Mouse (Mus musculus) splenic B cell, adult 2 months (primary cell): ENCODE results near the gene Myl6b.

Experiments used
- DNase-seq: peaks from one replicate; pipeline ENCODE4 v3.0.0-alpha.2; 2011; ENCODE audit warnings: low read depth, low spot score
- H3K27me3 ChIP-seq: 2 replicates; pipeline ENCODE4 v1.6.1; 2012; ENCODE audit warnings: mild to moderate bottlenecking, low read length, moderate library complexity, mixed read lengths; ENCODE audit not compliant: control insufficient read depth, poor library complexity, insufficient read depth, severe bottlenecking
- H3K36me3 ChIP-seq: 2 replicates; pipeline ENCODE4 v1.6.1; 2012; ENCODE audit warnings: mild to moderate bottlenecking, low read length, moderate library complexity, mixed read lengths; ENCODE audit not compliant: control insufficient read depth, poor library complexity, insufficient read depth, severe bottlenecking

Myl6b gene

GRCm38 (mm10) chr10:128498590-128498989 is at the start of gene Myl6b:
Gene Myl6b, minus strand, starts transcription at chr10:128498685.
- H3K36me3 ChIP-seq: no peaks in the 10 kb centered on the region
- peak; percentile 98 for DNase-seq
- H3K27me3 ChIP-seq: no peaks in the 10 kb centered on the region

GRCm38 (mm10) chr10:128547361-128548032 is 49.0 kb upstream of the Myl6b start, which contains the start of gene Zc3h10:
Gene Zc3h10, minus strand, starts transcription at chr10:128547774.
- H3K27me3 ChIP-seq: no peaks in the 10 kb centered on the region
- DNase-seq: peak; percentile 99
- peaks cover 18% of the 10 kb centered on the region for H3K36me3 ChIP-seq

- no peaks in the 10 kb centered on the region for H3K27me3 ChIP-seq
- peaks cover 18% of the 10 kb centered on the region for H3K36me3 ChIP-seq
- no peak for DNase-seq
Measured at GRCm38 (mm10) chr10:128546787-128547186, 48.3 kb upstream of the Myl6b start.

- H3K36me3 ChIP-seq: peaks cover 18% of the 10 kb centered on the region
- DNase-seq: peak; percentile 64
- no peaks in the 10 kb centered on the region for H3K27me3 ChIP-seq
Measured at GRCm38 (mm10) chr10:128546361-128546760, 47.9 kb upstream of the Myl6b start.

GRCm38 (mm10) chr10:128545570-128545898 is 47.0 kb upstream of the Myl6b start:
- no peaks in the 10 kb centered on the region for H3K27me3 ChIP-seq
- peaks cover 18% of the 10 kb centered on the region for H3K36me3 ChIP-seq
- no peak for DNase-seq

GRCm38 (mm10) chr10:128544674-128545569 is 46.4 kb upstream of the Myl6b start:
- DNase-seq: no peak
- H3K27me3 ChIP-seq: no peaks in the 10 kb centered on the region

GRCm38 (mm10) chr10:128544151-128544657 is 45.7 kb upstream of the Myl6b start:
- peaks cover 18% of the 10 kb centered on the region for H3K36me3 ChIP-seq
- no peak for DNase-seq
- H3K27me3 ChIP-seq: no peaks in the 10 kb centered on the region

More at GRCm38 (mm10) chr10:128544674-128545569, 46.4 kb upstream of the Myl6b start:
- H3K36me3 ChIP-seq: peaks cover 18% of the 10 kb centered on the region

GRCm38 (mm10) chr10:128543100-128543499 is 44.6 kb upstream of the Myl6b start:
- Histone ChIP-seq H3K36me3 (peaks cover 18% of the 10 kb centered on the region), H3K27me3 (no peaks in the 10 kb centered on the region)
- DNase-seq: no peak

GRCm38 (mm10) chr10:128538340-128538870 is 39.9 kb upstream of the Myl6b start:
- Histone ChIP-seq H3K36me3 (no peaks in the 10 kb centered on the region; the same call in 1 of the 2 replicates), H3K27me3 (no peaks in the 10 kb centered on the region)
- no peak for DNase-seq

- peak; percentile 95 for DNase-seq
- Histone ChIP-seq H3K36me3 (no peaks in the 10 kb centered on the region), H3K27me3 (no peaks in the 10 kb centered on the region)
Measured at GRCm38 (mm10) chr10:128536266-128536940, 37.9 kb upstream of the Myl6b start.

- DNase-seq: peak; percentile 80
- H3K27me3 ChIP-seq: no peaks in the 10 kb centered on the region
- H3K36me3 ChIP-seq: no peaks in the 10 kb centered on the region
Measured at GRCm38 (mm10) chr10:128535624-128536265, 37.3 kb upstream of the Myl6b start.

- no peaks in the 10 kb centered on the region for H3K27me3 ChIP-seq
- peak; percentile 35 for DNase-seq
- H3K36me3 ChIP-seq: no peaks in the 10 kb centered on the region
Measured at GRCm38 (mm10) chr10:128535206-128535605, 36.7 kb upstream of the Myl6b start.

- Histone ChIP-seq H3K36me3 (peaks cover 4% of the 10 kb centered on the region), H3K27me3 (no peaks in the 10 kb centered on the region)
- DNase-seq: peak; percentile 46
Measured at GRCm38 (mm10) chr10:128526366-128527356, 28.2 kb upstream of the Myl6b start.
